Mouse (Mus musculus) embryonic facial prominence, embryonic 11.5 days (tissue): ENCODE results near the gene Fgf15. TPM values are rescaled to one million over a fixed set of nuclear protein-coding genes. Genes with fewer than 3 reads are reported as not detected.
A peak's percentile ranks its signal among the peaks of the same experiment; 100 is the strongest.
"Not testable (repeated sequence)": the region's sequence is repeated elsewhere in the genome, so short reads cannot be mapped to it uniquely, and the experiment has no call there.

Source experiments
- ATAC-seq: fragments of 200-750 bp; cut with Nextera tagmentation; replicated peaks from 2 replicates; pipeline ENCODE4 v1.8.0; 2017; ENCODE audit warnings: low read depth; ENCODE audit not compliant: insufficient number of reproducible peaks, low FRiP score, low TSS enrichment
- DNase-seq: peaks from one replicate; pipeline ENCODE4 v3.0.0-alpha.2; 2015; ENCODE audit warnings: low spot score
- H3K27ac ChIP-seq: fragments of 300-500 bp; sonication (generic); replicated peaks from 2 replicates; pipeline ENCODE4 v1.5.1; 2014; ENCODE audit warnings: mild to moderate bottlenecking, low read depth, low read length, control low read depth
- H3K27me3 ChIP-seq: fragments of 300-500 bp; sonication (generic); 2 replicates; pipeline ENCODE4 v1.6.1; 2014; ENCODE audit warnings: mild to moderate bottlenecking, low read length, moderate library complexity, mixed read lengths; ENCODE audit not compliant: control insufficient read depth, insufficient read depth
- H3K36me3 ChIP-seq: fragments of 300-500 bp; sonication (generic); replicated peaks from 2 replicates; pipeline ENCODE4 v1.6.1; 2014; ENCODE audit warnings: low read depth, mild to moderate bottlenecking, low read length, moderate library complexity, mixed read lengths; ENCODE audit not compliant: control insufficient read depth, insufficient read depth
- H3K4me1 ChIP-seq: fragments of 300-500 bp; sonication (generic); 2 replicates; pipeline ENCODE4 v1.6.1; 2014; ENCODE audit warnings: low read length, mixed read lengths; ENCODE audit not compliant: control insufficient read depth, insufficient read depth
- H3K4me2 ChIP-seq: fragments of 300-500 bp; sonication (generic); 2 replicates; pipeline ENCODE4 v1.6.1; 2014; ENCODE audit warnings: low read depth, mild to moderate bottlenecking, control low read depth, low read length, moderate library complexity
- H3K4me3 ChIP-seq: fragments of 300-500 bp; sonication (generic); 2 replicates; pipeline ENCODE4 v1.5.1; 2014; ENCODE audit warnings: low read depth, low read length, control low read depth
- H3K9ac ChIP-seq: fragments of 300-500 bp; sonication (generic); replicated peaks from 2 replicates; pipeline ENCODE4 v1.6.1; 2014; ENCODE audit warnings: mild to moderate bottlenecking, control low read depth, low read length
- H3K9me3 ChIP-seq: fragments of 300-500 bp; sonication (generic); replicated peaks from 2 replicates; pipeline ENCODE4 v1.6.1; 2016; ENCODE audit warnings: mild to moderate bottlenecking, low read length, inconsistent platforms, mixed read lengths; ENCODE audit not compliant: control insufficient read depth
- WGBS: fragments of 180-500 bp; shearing (Covaris S2); extraction: QIAGEN DNeasy Blood & Tissue Kit; methylation state at CpG from one replicate; pipeline ENCODE4 v1.1.7; 2014; 5-methylcytosine and 5-hydroxymethylcytosine counted together
- polyA plus RNA-seq: library from polyadenylated mRNA; unstranded; fragments of >200 nt; fragmentation: Nextera tagmentation; extraction: Ambion mirVana; gene quantifications from 2 replicates; pipeline ENCODE4 v1.2.1, GENCODE M21; 2014

Fgf15 gene
- polyA plus RNA-seq, 1 experiment from 2014 or later: 29.1 TPM

DNA sequence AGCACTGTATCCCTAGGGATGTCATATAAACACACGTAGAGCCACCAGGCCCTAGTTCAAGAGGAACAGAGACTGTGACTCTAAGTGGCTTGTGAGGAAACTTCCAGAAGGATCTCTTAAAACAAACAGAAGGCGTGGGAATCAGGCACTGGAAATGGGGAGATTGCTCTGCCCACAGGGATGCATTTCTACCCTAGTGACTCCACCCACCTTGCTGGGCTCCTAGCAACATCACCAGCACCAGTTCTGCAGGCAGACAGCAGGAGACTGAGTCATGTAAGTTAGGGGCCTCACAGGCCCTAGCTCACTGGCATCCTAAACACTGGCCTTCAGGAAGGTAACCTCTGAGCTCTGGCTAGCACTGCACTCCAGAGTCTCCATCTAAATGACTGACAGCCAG is 4.5 kb upstream of the Fgf15 start:
- ATAC-seq (no peak), DNase-seq (no peak)
- no peaks in the 10 kb centered on the region for H3K36me3 ChIP-seq
- no peak overlapping the region for H3K4me3 ChIP-seq
- H3K9ac ChIP-seq: no peak overlapping the region
- WGBS: 78% methylated on average over 2 of the region's 2 CpGs
- peaks cover 24% of the 10 kb centered on the region for H3K27me3 ChIP-seq
- H3K9me3 ChIP-seq: no peaks in the 10 kb centered on the region
- no peak overlapping the region for H3K27ac ChIP-seq
- peaks cover 13% of the 10 kb centered on the region for H3K4me1 ChIP-seq
- no peak overlapping the region for H3K4me2 ChIP-seq

DNA sequence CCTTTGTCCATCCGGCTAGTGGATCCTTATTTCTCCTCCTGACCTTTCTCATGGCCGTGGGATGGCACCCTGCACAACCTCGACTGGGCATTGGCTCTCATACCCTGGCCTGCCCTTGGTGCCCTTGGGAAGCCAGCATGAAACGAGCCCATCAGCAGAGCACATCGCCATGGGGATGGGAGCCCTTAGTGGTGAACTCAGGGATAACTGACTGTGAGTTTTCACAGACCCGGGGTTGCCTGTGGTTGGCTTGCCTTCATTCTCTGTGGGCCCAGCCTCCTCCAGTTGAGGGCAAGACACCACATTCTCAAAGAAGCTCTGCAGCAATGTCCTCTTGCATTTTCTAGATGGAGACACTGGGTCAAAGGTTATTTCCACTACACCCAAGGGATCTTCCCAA is 4.0 kb upstream of the Fgf15 start:
- H3K36me3 ChIP-seq: no peaks in the 10 kb centered on the region
- peaks cover 29% of the 10 kb centered on the region for H3K27me3 ChIP-seq
- WGBS: 48% methylated on average over 6 of the region's 6 CpGs
- H3K9me3 ChIP-seq: no peaks in the 10 kb centered on the region
- ATAC-seq (no peak), DNase-seq (no peak)
- H3K4me3 ChIP-seq: no peak overlapping the region
- H3K4me2 ChIP-seq: no peak overlapping the region
- H3K9ac ChIP-seq: no peak overlapping the region
- H3K27ac ChIP-seq: no peak overlapping the region
- H3K4me1 ChIP-seq: peaks cover 16% of the 10 kb centered on the region

DNA sequence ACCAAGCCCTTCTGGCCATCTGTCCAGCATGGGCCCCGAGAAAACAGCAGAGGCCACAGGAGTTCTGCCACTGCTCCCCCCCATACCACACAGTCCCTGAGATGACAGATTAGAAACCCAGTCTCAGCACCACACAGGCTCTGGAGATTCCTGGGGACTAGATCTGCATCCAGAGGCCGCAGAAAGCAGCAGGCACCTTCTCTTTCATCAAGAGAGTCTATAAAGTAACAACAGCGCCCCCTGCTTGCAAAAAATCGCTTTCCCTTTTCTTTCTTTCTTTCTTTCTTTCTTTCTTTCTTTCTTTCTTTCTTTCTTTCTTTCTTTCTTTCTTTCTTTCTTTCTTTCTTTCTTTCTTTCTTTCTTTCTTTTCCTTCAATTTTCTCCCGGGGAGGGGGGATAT is 2.1 kb upstream of the Fgf15 start:
- H3K9ac ChIP-seq: no peak overlapping the region; the same call in 1 of the 2 replicates
- ATAC-seq: no peak
- no peaks in the 10 kb centered on the region for H3K9me3 ChIP-seq
- 4% methylated on average over 5 of the region's 5 CpGs for WGBS
- peak; percentile 73 for DNase-seq
- no peaks in the 10 kb centered on the region for H3K36me3 ChIP-seq
- H3K4me3 ChIP-seq: no peak overlapping the region
- H3K4me2 ChIP-seq: no peak overlapping the region
- no peak overlapping the region for H3K27ac ChIP-seq
- peaks cover 16% of the 10 kb centered on the region for H3K4me1 ChIP-seq
- H3K27me3 ChIP-seq: peaks cover 42% of the 10 kb centered on the region

DNA sequence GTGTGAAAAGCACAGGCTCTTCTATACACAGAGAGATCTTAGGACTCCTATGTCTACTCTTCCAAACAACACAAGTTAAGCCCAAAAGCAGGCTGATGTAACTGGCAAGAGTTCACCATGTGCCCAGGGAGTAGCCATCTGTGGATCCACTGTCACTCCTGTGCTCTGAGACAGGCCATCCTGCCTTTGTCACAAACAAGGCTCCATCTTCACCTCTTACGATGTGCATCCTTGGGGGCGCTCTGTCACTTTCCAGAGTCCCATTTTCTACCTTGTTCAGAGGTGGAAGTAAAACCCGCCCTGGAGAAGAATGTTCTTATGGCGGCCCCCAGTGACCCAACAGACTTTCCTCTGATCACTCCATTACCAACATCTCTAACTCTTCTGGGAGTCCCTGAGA is 1.6 kb upstream of the Fgf15 start:
- H3K4me3 ChIP-seq: no peak overlapping the region
- H3K4me2 ChIP-seq: no peak overlapping the region
- no peaks in the 10 kb centered on the region for H3K9me3 ChIP-seq
- H3K36me3 ChIP-seq: no peaks in the 10 kb centered on the region
- no peak overlapping the region for H3K9ac ChIP-seq
- peaks cover 42% of the 10 kb centered on the region for H3K27me3 ChIP-seq
- peaks cover 16% of the 10 kb centered on the region for H3K4me1 ChIP-seq
- 2% methylated on average over 4 of the region's 4 CpGs for WGBS
- DNase-seq (no peak), ATAC-seq (no peak)
- H3K27ac ChIP-seq: no peak overlapping the region

DNA sequence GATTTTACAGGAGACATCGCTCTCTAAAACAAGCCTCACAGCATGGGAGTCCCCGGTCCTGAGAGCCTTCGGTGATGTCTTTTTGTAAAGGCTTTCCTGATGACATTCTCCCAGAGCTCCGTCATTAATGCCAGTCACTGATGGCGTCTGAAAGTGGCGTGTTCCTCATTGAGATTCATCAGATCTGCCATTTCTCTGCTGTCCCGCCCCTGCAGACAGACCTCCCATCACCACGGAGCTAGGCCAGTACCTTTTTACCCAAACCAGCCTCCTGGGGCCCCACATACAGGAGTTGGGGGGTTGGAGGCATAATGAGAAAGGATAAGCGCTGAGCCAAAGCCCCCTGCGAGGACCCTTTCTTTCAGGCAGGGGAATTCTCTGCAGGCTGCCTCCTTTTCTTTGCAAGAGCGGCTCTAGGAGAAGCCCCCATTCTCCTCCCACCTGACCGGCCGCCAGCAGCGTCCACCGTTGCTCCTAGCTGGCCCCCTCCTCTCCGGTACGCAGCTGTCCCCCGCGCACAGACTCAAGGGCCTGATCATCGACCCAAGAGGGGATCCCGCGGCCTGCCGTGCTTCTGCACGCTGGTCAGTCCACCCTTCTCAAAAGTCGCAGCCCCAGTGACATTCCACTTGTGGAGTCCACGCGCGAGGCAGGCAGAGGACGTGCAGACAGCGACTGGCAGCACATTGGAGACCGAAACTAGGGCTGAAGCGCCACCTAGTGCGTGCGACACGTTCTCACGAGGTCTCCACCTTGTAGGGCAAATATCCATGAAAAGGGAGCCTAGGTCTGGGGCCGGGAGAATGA is 823 bp upstream of the Fgf15 start:
- H3K4me3 ChIP-seq: peak overlapping the region; percentile 29
- ATAC-seq (peak; percentile 72), DNase-seq (peak; percentile 89)
- H3K4me2 ChIP-seq: peak overlapping the region; percentile 74
- H3K36me3 ChIP-seq: no peaks in the 10 kb centered on the region
- no peak overlapping the region for H3K27ac ChIP-seq
- under 1% methylated on average over 37 of the region's 37 CpGs for WGBS
- peaks cover 42% of the 10 kb centered on the region for H3K27me3 ChIP-seq
- peaks cover 16% of the 10 kb centered on the region for H3K4me1 ChIP-seq
- H3K9ac ChIP-seq: peak overlapping the region; percentile 19; the same call in 1 of the 2 replicates
- no peaks in the 10 kb centered on the region for H3K9me3 ChIP-seq

DNA sequence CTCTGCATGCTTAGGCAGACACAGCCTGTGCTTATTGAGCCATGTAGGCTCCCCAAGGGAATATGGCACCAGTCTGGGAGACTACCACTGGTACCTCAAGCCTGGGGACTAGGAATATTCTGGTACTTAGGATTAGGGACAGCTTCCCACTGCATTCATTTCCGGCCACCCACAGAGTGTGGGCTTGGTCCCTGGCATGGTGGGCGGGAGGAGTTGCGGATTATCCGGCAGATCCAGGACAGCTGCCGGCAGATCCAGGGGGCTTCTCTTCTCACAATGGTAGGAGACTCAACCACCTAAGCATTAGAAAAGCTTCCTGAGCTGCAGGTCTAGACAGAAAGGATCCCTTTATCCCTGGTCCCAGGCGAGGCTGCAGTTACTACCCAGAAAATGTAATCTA is 2.2 kb downstream of the Fgf15 start:
- Histone ChIP-seq H3K4me1 (peaks cover 16% of the 10 kb centered on the region), H3K27me3 (peaks cover 42% of the 10 kb centered on the region), H3K36me3 (no peaks in the 10 kb centered on the region), H3K9me3 (no peaks in the 10 kb centered on the region), H3K27ac (no peak overlapping the region), H3K9ac (no peak overlapping the region), H3K4me2 (no peak overlapping the region), H3K4me3 (no peak overlapping the region)
- ATAC-seq: no peak
- WGBS: 27% methylated on average over 6 of the region's 6 CpGs
- no peak for DNase-seq

DNA sequence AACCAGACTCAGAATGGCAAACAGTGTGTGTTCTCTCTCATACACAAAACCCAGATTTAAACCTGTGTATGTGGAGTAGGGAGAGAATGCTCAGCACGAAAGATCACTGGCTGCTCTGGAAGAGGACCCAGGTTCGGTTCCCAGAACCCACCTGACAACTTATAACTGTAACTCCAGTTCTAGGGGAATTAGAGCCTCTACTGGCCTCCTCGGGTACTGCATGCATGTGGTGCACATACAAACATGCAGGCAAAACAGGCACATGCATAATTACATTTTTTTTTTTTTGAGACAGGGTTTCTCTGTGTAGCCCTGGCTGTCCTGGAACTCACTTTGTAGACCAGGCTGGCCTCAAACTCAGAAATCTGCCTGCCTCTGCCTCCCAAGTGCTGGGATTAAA is 9.2 kb downstream of the Fgf15 start:
- H3K36me3 ChIP-seq, H3K9ac ChIP-seq, ATAC-seq, H3K4me2 ChIP-seq, DNase-seq, H3K27me3 ChIP-seq, H3K9me3 ChIP-seq, H3K4me3 ChIP-seq, H3K4me1 ChIP-seq, H3K27ac ChIP-seq: not testable (repeated sequence)
- WGBS: 95% methylated on average over 3 of the region's 3 CpGs

DNA sequence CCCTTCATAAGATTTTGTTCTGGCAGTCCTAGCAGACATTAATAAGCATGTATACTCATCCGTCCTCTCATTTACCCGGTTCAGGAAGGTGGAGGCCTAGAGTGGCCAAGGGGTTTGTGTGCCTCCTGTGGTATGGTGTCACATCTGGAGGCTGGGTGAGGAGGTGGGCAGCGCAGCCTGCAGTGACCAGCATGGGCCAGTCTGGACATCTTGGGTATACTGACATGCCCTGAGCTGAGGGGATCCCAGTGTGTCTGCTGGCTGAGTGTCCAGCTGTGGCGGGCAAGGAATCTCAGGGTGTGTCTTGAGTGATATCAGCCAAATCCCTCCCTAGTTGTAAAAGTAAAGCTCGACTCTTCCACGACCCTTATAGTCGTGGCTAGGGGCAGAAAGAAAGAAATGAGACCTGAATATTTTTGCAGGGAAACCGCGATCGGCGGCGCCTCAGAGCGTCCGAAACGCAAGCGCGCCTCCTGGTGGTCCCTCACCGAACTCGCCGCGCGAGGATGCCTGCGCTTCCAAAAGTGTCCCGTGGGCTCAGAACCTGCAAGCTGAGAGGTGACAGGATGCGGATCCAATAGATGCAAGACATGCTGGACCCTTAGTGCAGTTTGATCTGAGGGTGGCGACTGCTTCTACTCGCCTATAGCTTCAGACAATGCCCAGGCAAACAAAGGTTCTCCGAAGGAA is 10.5 kb downstream of the Fgf15 start:
- Histone ChIP-seq H3K4me3 (no peak overlapping the region), H3K36me3 (no peaks in the 10 kb centered on the region), H3K27me3 (no peaks in the 10 kb centered on the region; the same call in 1 of the 2 replicates), H3K9me3 (no peaks in the 10 kb centered on the region), H3K9ac (no peak overlapping the region), H3K27ac (no peak overlapping the region), H3K4me2 (no peak overlapping the region), H3K4me1 (no peaks in the 10 kb centered on the region)
- WGBS: 9% methylated on average over 28 of the region's 28 CpGs
- DNase-seq: peak; percentile 88
- no peak for ATAC-seq
